Mouse (Mus musculus): ENCODE results near the gene Plac8. TPM values are rescaled to one million over a fixed set of nuclear protein-coding genes. Genes with fewer than 3 reads are reported as not detected.

Gene Plac8
- polyA plus RNA-seq, 1 experiment from 2014 or later: 104 TPM

DNA sequence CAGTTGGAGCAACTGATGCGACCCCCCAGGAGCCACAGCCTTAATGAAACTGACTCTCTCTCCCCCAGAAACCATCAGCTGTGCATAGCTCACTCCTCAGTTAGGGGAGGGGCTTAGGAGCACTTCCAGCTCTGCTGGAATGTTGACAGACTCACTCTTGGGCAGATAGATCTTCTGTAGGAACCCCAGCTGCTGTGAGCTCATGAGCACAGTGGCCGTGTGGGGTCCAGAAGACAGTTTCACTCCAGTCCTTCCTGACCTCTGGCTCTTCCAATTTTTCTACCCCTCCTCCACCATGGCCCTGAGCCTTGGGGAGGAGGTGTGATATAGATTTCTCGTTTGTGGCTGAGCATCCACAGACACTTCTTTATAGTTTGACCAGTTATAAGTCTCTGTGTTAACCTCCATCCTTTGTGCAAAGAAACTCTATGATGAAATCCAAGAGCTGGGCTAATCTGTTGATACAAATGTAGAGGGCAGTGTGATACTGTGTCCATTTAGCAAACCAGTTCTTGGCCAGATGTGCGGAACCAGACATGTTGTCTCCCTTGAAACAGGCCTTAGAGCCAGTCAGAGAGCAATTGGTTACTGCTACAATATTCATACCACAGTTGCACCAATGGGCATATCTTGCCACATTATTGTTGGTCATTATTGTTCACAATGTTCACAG is 35.2 kb upstream of the Plac8 start:
- Histone ChIP-seq H3K9ac (replicated peaks) (no peak overlapping the region), H3K27ac (ENCODE audit: low read depth) (0 out of 2 replicates have a peak overlapping the region, but pooled peaks have one; percentile 18), H3K4me3 (ENCODE audit: low read depth, low read length) (no peak overlapping the region), H3K4me2 (ENCODE audit: low read depth, low read length) (no peak overlapping the region), H3K4me1 (ENCODE audit: insufficient read depth) (peaks cover 8% of the 10 kb centered on the region; the same call in 1 of the 2 replicates), H3K36me3 (replicated peaks; ENCODE audit: insufficient read depth, low read length) (no peaks in the 10 kb centered on the region), H3K27me3 (ENCODE audit: insufficient read depth, low read length) (no peaks in the 10 kb centered on the region), H3K9me3 (ENCODE audit: low read length) (no peaks in the 10 kb centered on the region)
- DNase-seq (no peak), ATAC-seq (no peak)
- 62% methylated on average over 4 of the region's 4 CpGs for WGBS (ENCODE audit: insufficient replicate concordance)
- TF ChIP-seq EP300 (IDR thresholded peaks at IDR 0.05; ENCODE audit: low read depth) (no peak), CTCF (IDR thresholded peaks at IDR 0.05; ENCODE audit: low read depth) (no peak)

DNA sequence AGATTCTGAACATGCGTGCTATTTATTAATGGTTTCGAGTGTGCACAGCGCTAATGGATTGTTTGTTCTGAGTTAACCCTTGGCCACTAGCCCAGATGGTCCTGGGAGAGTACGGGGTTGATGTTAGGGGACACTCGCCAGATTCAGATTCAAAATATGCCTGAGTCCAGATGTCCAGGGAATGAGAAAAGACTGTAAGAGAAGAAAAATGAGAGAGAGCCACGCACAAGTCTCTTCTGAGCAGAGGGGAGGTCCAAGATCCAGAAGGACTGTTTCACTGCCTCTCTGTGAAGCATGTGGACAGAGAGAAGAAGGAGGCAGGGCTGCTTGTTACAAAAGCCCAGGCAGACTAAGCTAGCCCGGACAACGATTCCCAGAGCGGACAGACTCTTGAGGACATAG is 33.8 kb upstream of the Plac8 start:
- H3K4me2 ChIP-seq (ENCODE audit: low read depth, low read length): peak overlapping the region; percentile 31
- peak overlapping the region; percentile 34; the same call in 1 of the 2 replicates for H3K27ac ChIP-seq (ENCODE audit: low read depth)
- no peaks in the 10 kb centered on the region for H3K36me3 ChIP-seq (replicated peaks; ENCODE audit: insufficient read depth, low read length)
- ATAC-seq (peak; percentile 41; the same call in 1 of the 2 replicates), DNase-seq (no peak)
- no peaks in the 10 kb centered on the region for H3K27me3 ChIP-seq (ENCODE audit: insufficient read depth, low read length)
- 0 out of 2 replicates have a peak overlapping the region, but pooled peaks have one; percentile 1 for H3K9ac ChIP-seq (replicated peaks)
- no peak for TF ChIP-seq CTCF (IDR thresholded peaks at IDR 0.05; ENCODE audit: low read depth)
- TF ChIP-seq EP300 (IDR thresholded peaks at IDR 0.05; ENCODE audit: low read depth): no peak
- peaks cover 11% of the 10 kb centered on the region; the same call in 1 of the 2 replicates for H3K4me1 ChIP-seq (ENCODE audit: insufficient read depth)
- 52% methylated on average over 9 of the region's 9 CpGs for WGBS (ENCODE audit: insufficient replicate concordance)
- H3K4me3 ChIP-seq (ENCODE audit: low read depth, low read length): no peak overlapping the region
- H3K9me3 ChIP-seq (ENCODE audit: low read length): no peaks in the 10 kb centered on the region

DNA sequence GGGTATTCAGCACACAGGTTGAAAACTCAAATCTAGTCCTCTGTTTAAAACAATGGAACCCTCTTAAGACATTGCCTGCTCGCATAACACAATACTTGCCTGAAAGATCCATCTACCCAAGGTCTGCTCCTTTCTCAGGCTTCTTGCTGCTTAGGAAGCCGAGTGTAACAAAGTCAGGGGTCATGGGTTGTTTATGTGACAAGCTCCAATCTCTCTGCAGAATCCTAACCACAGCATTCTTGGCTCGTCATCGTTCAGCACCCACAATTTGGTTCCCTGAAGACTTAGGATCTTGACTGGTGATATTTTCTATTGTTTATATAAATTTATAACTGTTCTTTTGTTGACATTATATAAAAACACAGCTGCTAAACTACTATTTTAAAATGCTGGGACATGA is 32.0 kb upstream of the Plac8 start:
- H3K36me3 ChIP-seq (replicated peaks; ENCODE audit: insufficient read depth, low read length): no peaks in the 10 kb centered on the region
- H3K27me3 ChIP-seq (ENCODE audit: insufficient read depth, low read length): no peaks in the 10 kb centered on the region
- no peak overlapping the region for H3K4me2 ChIP-seq (ENCODE audit: low read depth, low read length)
- no peaks in the 10 kb centered on the region for H3K9me3 ChIP-seq (ENCODE audit: low read length)
- H3K27ac ChIP-seq (ENCODE audit: low read depth): no peak overlapping the region
- H3K9ac ChIP-seq (replicated peaks): no peak overlapping the region
- DNase-seq: no peak
- ATAC-seq: no peak
- peaks cover 18% of the 10 kb centered on the region for H3K4me1 ChIP-seq (ENCODE audit: insufficient read depth)
- TF ChIP-seq EP300 (IDR thresholded peaks at IDR 0.05; ENCODE audit: low read depth): no peak
- TF ChIP-seq CTCF (IDR thresholded peaks at IDR 0.05; ENCODE audit: low read depth): no peak
- WGBS (ENCODE audit: insufficient replicate concordance): 42% methylated on average over 4 of the region's 4 CpGs
- H3K4me3 ChIP-seq (ENCODE audit: low read depth, low read length): no peak overlapping the region

DNA sequence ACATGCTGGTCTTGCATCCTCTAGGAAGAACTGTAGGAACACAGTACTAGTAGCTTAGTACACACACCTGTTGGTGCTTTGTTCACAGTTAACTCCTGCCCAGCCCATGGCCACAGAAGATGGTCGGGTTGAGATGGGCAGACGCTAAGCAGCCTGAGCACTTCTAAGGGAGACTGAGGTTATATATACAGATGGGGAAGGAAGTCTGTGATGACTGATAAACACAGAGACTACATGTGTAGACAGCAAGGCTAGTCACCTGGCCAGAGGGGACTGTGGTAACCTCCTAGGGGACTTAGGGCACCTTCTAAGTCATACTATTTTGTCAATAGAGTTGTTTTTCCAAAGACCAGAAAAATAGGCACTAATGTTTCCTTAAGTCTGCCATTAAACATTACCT is 29.8 kb upstream of the Plac8 start:
- Histone ChIP-seq H3K4me1 (ENCODE audit: insufficient read depth) (peaks cover 13% of the 10 kb centered on the region; the same call in 1 of the 2 replicates), H3K9me3 (ENCODE audit: low read length) (no peaks in the 10 kb centered on the region), H3K36me3 (replicated peaks; ENCODE audit: insufficient read depth, low read length) (no peaks in the 10 kb centered on the region), H3K4me3 (ENCODE audit: low read depth, low read length) (no peak overlapping the region), H3K9ac (replicated peaks) (no peak overlapping the region), H3K27me3 (ENCODE audit: insufficient read depth, low read length) (no peaks in the 10 kb centered on the region), H3K4me2 (ENCODE audit: low read depth, low read length) (no peak overlapping the region), H3K27ac (ENCODE audit: low read depth) (no peak overlapping the region)
- ATAC-seq (no peak), DNase-seq (no peak)
- WGBS (ENCODE audit: insufficient replicate concordance): 45% methylated on average over 2 of the region's 2 CpGs
- TF ChIP-seq EP300 (IDR thresholded peaks at IDR 0.05; ENCODE audit: low read depth) (no peak), CTCF (IDR thresholded peaks at IDR 0.05; ENCODE audit: low read depth) (no peak)

DNA sequence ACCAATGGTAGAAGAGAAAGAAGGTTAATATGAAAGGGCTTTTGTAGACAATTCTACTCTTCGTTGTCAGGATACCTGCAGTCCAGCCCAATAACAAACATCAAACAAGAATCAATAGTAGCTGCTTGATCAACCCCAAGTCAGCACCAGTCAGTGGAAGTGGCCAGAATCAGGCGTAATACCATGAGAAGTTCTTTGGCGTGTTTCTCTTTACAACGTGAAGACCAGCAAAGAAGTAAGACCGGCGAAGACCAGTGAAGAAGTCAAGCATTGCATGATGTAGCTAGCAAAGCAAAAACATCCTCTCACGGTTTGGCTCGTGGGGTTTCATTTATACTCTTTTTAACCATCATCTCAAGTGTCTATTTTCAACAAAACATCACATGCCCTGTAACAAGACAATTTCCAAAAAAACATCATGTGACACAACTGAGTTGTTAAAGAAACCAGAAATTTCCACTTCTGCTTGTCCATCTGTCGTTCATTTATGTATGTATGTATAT is 27.0 kb upstream of the Plac8 start:
- Histone ChIP-seq H3K27me3 (ENCODE audit: insufficient read depth, low read length) (no peaks in the 10 kb centered on the region), H3K9me3 (ENCODE audit: low read length) (no peaks in the 10 kb centered on the region), H3K4me2 (ENCODE audit: low read depth, low read length) (no peak overlapping the region), H3K36me3 (replicated peaks; ENCODE audit: insufficient read depth, low read length) (no peaks in the 10 kb centered on the region), H3K4me3 (ENCODE audit: low read depth, low read length) (no peak overlapping the region), H3K4me1 (ENCODE audit: insufficient read depth) (peaks cover 13% of the 10 kb centered on the region; the same call in 1 of the 2 replicates), H3K27ac (ENCODE audit: low read depth) (no peak overlapping the region), H3K9ac (replicated peaks) (no peak overlapping the region)
- 86% methylated on average over 9 of the region's 9 CpGs for WGBS (ENCODE audit: insufficient replicate concordance)
- no peak for ATAC-seq
- no peak for DNase-seq
- TF ChIP-seq EP300 (IDR thresholded peaks at IDR 0.05; ENCODE audit: low read depth) (no peak), CTCF (IDR thresholded peaks at IDR 0.05; ENCODE audit: low read depth) (no peak)

DNA sequence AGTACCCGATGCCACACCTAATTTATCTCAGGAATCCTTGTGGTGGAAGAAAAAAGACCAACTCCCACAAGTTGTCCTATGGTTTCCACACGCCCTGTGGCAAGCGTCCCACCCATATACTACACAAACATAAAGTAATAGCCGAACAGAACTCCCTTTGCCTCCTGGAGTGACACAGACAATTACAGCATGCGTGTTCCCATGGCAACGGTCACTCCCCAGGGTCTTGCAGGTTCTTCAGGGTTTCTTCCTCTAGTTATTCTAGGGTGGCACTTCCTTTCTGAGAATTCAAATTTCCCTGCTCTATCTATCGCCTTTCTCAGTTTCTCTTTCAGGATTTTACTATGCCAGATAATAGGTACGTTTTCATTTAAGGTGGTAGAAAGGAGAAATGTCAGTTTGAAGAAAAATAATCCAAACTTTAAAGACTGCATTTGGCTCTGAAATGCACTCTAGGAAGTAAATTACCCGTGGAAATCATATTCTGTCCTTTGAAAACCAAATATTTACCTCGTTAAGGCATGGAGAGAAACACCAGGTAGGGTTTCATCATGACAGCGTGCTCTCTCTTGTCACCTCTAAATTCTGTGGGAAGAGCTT is 25.9 kb upstream of the Plac8 start:
- Histone ChIP-seq H3K9me3 (ENCODE audit: low read length) (no peaks in the 10 kb centered on the region; the same call in 1 of the 2 replicates), H3K4me1 (ENCODE audit: insufficient read depth) (peaks cover 13% of the 10 kb centered on the region; the same call in 1 of the 2 replicates), H3K4me3 (ENCODE audit: low read depth, low read length) (no peak overlapping the region), H3K27me3 (ENCODE audit: insufficient read depth, low read length) (no peaks in the 10 kb centered on the region), H3K27ac (ENCODE audit: low read depth) (no peak overlapping the region), H3K9ac (replicated peaks) (no peak overlapping the region), H3K36me3 (replicated peaks; ENCODE audit: insufficient read depth, low read length) (no peaks in the 10 kb centered on the region), H3K4me2 (ENCODE audit: low read depth, low read length) (peak overlapping the region; percentile 24; the same call in 1 of the 2 replicates)
- DNase-seq (peak; percentile 67), ATAC-seq (no peak)
- TF ChIP-seq CTCF (IDR thresholded peaks at IDR 0.05; ENCODE audit: low read depth) (no peak), EP300 (IDR thresholded peaks at IDR 0.05; ENCODE audit: low read depth) (no peak)
- 44% methylated on average over 11 of the region's 11 CpGs for WGBS (ENCODE audit: insufficient replicate concordance)

Data from liver, postnatal 0 days (tissue).